Mouse (Mus musculus): Measurements from ENCODE around the gene Stat5b. TPM values are rescaled to one million over a fixed set of nuclear protein-coding genes. Genes with fewer than 3 reads are reported as not detected.

Stat5b gene
- total and polyA plus RNA-seq, 3 experiments = 29.3 to 37.0 (median 32.3) TPM

DNA sequence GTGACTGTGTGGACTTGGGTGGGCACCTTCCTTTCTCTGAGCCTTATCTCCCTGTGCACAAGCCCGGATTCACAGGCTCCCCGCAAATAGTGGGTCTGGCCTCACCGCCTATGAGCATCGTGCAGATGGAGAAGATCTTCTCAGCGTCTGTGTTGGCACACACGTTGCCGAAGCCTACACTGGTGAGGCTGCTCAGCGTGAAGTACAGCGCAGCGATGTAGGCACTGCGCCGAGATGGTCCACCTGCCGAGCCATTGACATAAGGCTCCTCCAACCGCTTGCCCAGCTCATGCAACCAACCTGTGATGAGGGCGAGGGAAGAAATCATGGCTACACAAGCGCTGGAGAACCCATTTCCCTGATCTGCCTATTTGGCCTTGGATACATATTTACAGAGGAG lies 100.4 kb downstream of the Stat5b start:
- peaks cover 3 to 9% of the 10 kb centered on the region in 2 experiments; a peak in 3 of 4 replicates for H3K4me1 ChIP-seq (ENCODE audit: control insufficient read depth in 1 of 2, insufficient read depth in 2 of 2, low read length in 2 of 2)
- H3K36me3 ChIP-seq (ENCODE audit: control insufficient read depth in 1 of 2, insufficient read depth in 2 of 2, low read length in 2 of 2) = 0 out of 4 replicates have a peak, but pooled peaks cover 0 to 5% of the 10 kb centered on the region in 2 experiments
- TF ChIP-seq BHLHE40 (IDR thresholded peaks at IDR 0.05; ENCODE audit: borderline replicate concordance, low read depth, low read length) (no peak), ZMIZ1 (IDR thresholded peaks at IDR 0.05; ENCODE audit: low read depth, low read length) (no peak), GATA1 (IDR thresholded peaks at IDR 0.05; ENCODE audit: low read depth, low read length) (no peak)
- no peaks in the 10 kb centered on the region for H3K79me2 ChIP-seq (ENCODE audit: control insufficient read depth, insufficient read depth, low read length, poor library complexity)
- no peak for DNase-seq (ENCODE audit: low read depth, low spot score)
- H3K27me3 ChIP-seq (ENCODE audit: control insufficient read depth in 1 of 2, insufficient read depth in 2 of 2, low read length in 2 of 2) = no peaks in the 10 kb centered on the region
- H3K27ac ChIP-seq (ENCODE audit: control insufficient read depth, low read depth, low read length) = no peak overlapping the region
- H3K9ac ChIP-seq (ENCODE audit: control insufficient read depth, low read depth, low read length, poor library complexity, severe bottlenecking) = no peak overlapping the region
- no peak overlapping the region for H3K4me3 ChIP-seq (ENCODE audit: control insufficient read depth in 1 of 2, insufficient read depth in 1 of 2, low read depth in 2 of 2, low read length in 2 of 2)
- no peaks in the 10 kb centered on the region for H3K9me3 ChIP-seq (replicated peaks; ENCODE audit: insufficient read depth, low read length)

- Histone ChIP-seq H3K4me3 (ENCODE audit: control insufficient read depth in 1 of 2, insufficient read depth in 1 of 2, low read depth in 2 of 2, low read length in 2 of 2) (no peak overlapping the region), H3K9me3 (replicated peaks; ENCODE audit: insufficient read depth, low read length) (no peaks in the 10 kb centered on the region), H3K79me2 (ENCODE audit: control insufficient read depth, insufficient read depth, low read length, poor library complexity) (no peaks in the 10 kb centered on the region), H3K9ac (ENCODE audit: control insufficient read depth, low read depth, low read length, poor library complexity, severe bottlenecking) (no peak overlapping the region), H3K27ac (ENCODE audit: control insufficient read depth, low read depth, low read length) (no peak overlapping the region), H3K4me1 (ENCODE audit: control insufficient read depth in 1 of 2, insufficient read depth in 2 of 2, low read length in 2 of 2) (peaks cover 3 to 9% of the 10 kb centered on the region in 2 experiments; a peak in 3 of 4 replicates), H3K36me3 (ENCODE audit: control insufficient read depth in 1 of 2, insufficient read depth in 2 of 2, low read length in 2 of 2) (0 out of 4 replicates have a peak, but pooled peaks cover 0 to 5% of the 10 kb centered on the region in 2 experiments), H3K27me3 (ENCODE audit: control insufficient read depth in 1 of 2, insufficient read depth in 2 of 2, low read length in 2 of 2) (no peaks in the 10 kb centered on the region)
- no peak for DNase-seq (ENCODE audit: low read depth, low spot score)
- TF ChIP-seq ELF1 (IDR thresholded peaks at IDR 0.05; ENCODE audit: low read depth, low read length) (no peak), E2F4 (IDR thresholded peaks at IDR 0.05; ENCODE audit: borderline replicate concordance, low read depth, low read length) (no peak), ETS1 (IDR thresholded peaks at IDR 0.05; ENCODE audit: low read depth, low read length) (no peak), ZNF384 (IDR thresholded peaks at IDR 0.05; ENCODE audit: low read depth, low read length) (no peak), ZC3H11A (IDR thresholded peaks at IDR 0.05; ENCODE audit: low read depth, low read length) (no peak), SMC3 (IDR thresholded peaks at IDR 0.05; ENCODE audit: low read depth, low read length) (no peak), ZKSCAN1 (IDR thresholded peaks at IDR 0.05; ENCODE audit: low read depth, low read length) (no peak), USF2 (IDR thresholded peaks at IDR 0.05; ENCODE audit: borderline replicate concordance in 1 of 2, insufficient read depth in 1 of 2, low read depth in 1 of 2, low read length in 2 of 2) (no peak), CTCF (IDR thresholded peaks at IDR 0.05 in 2 of 3, conservative IDR thresholded peaks at IDR 0.05 in 1 of 3; ENCODE audit: control insufficient read depth in 1 of 3, insufficient read depth in 1 of 3, low read depth in 2 of 3, low read length in 3 of 3, poor library complexity in 1 of 3, severe bottlenecking in 1 of 3) (no peak), POLR2AphosphoS2 (IDR thresholded peaks at IDR 0.05; ENCODE audit: low read length) (no peak), ZMIZ1 (IDR thresholded peaks at IDR 0.05; ENCODE audit: low read depth, low read length) (no peak), HCFC1 (IDR thresholded peaks at IDR 0.05; ENCODE audit: low read depth, low read length) (no peak), RAD21 (IDR thresholded peaks at IDR 0.05; ENCODE audit: low read depth, low read length) (no peak)
Observed at GRCm38 (mm10) chr11:100749469-100749868, 101.1 kb downstream of the Stat5b start.

All from MEL (cell line).